Mouse (Mus musculus): Measurements from ENCODE around the gene Nkx1-1.

GRCm38 (mm10) chr5:33435151-33435550 is 1.4 kb upstream of the Nkx1-1 start:
- TF ChIP-seq CTCF (IDR thresholded peaks at IDR 0.05; ENCODE audit: extremely low read depth, insufficient read depth, insufficient read length, insufficient replicate concordance) (no peak), POLR2A (IDR thresholded peaks at IDR 0.05; ENCODE audit: low read depth, low read length) (no peak)

Measured in spleen, adult 2 months (tissue).